In genomic region chr6:5752617-5753016, GRCm38 (mm10) we compare ENCODE assay signal across 18 mouse cellular contexts. TPM values are rescaled to one million over a fixed set of nuclear protein-coding genes. Genes with fewer than 3 reads are reported as not detected.
DNase-seq lines count a peak whose midpoint lies in the region; ATAC-seq and TF ChIP-seq lines count a peak whose summit lies in the region.
"Had no signal": no experiment of that assay in that cellular context is flagged by ENCODE, and none has a peak within 500 bp of the region (broad histone marks: within the 10 kb centered on the region; RNA-seq: fewer than 3 reads in every experiment).

No protein-coding gene starts in this region.

- no peaks in the 10 kb centered on the region for H3K4me1 ChIP-seq in neural tube, embryonic 11.5 days (ENCODE audit: control insufficient read depth, insufficient read depth, low read length)
- H3K4me1 ChIP-seq in hindbrain, embryonic 12.5 days = peaks cover 4% of the 10 kb centered on the region; the same call in 1 of the 2 replicates
- no peaks in the 10 kb centered on the region for H3K4me1 ChIP-seq in midbrain, postnatal 0 days (ENCODE audit: insufficient read depth, low read length)
- H3K4me1 ChIP-seq: kidney, embryonic 15.5 days; stomach, embryonic 15.5 days had no signal

- intact Hi-C loops in heart, postnatal 36 days (cut with DNase I) = no loop called here

- H3K27me3 ChIP-seq in neural tube, embryonic 11.5 days (ENCODE audit: control insufficient read depth, insufficient read depth, low read length) = no peaks in the 10 kb centered on the region
- H3K27me3 ChIP-seq in hindbrain, embryonic 12.5 days = no peaks in the 10 kb centered on the region
- H3K27me3 ChIP-seq in midbrain, postnatal 0 days (ENCODE audit: insufficient read depth, low read length) = no peaks in the 10 kb centered on the region
- H3K27me3 ChIP-seq: heart, embryonic 12.5 days; kidney, embryonic 15.5 days; midbrain, embryonic 12.5 days; stomach, embryonic 15.5 days had no signal

- no peaks in the 10 kb centered on the region for H3K36me3 ChIP-seq in neural tube, embryonic 11.5 days (ENCODE audit: control insufficient read depth, insufficient read depth, low read length)
- no peaks in the 10 kb centered on the region for H3K36me3 ChIP-seq in hindbrain, embryonic 12.5 days
- no peaks in the 10 kb centered on the region for H3K36me3 ChIP-seq in midbrain, postnatal 0 days (ENCODE audit: insufficient read depth, low read length)
- H3K36me3 ChIP-seq: heart, embryonic 12.5 days; kidney, embryonic 15.5 days; midbrain, embryonic 12.5 days; stomach, embryonic 15.5 days had no signal

- 70% methylated on average over 5 of the region's 5 CpGs for WGBS in neural tube, embryonic 11.5 days
- WGBS in hindbrain, embryonic 12.5 days = 59% methylated on average over 5 of the region's 5 CpGs
- WGBS in midbrain, postnatal 0 days = 45% methylated on average over 5 of the region's 5 CpGs

- H3K9ac ChIP-seq in neural tube, embryonic 11.5 days (ENCODE audit: low read length) = no peak overlapping the region
- no peak overlapping the region for H3K9ac ChIP-seq in hindbrain, embryonic 12.5 days
- no peak overlapping the region for H3K9ac ChIP-seq in midbrain, postnatal 0 days (replicated peaks; ENCODE audit: low read length, poor library complexity, severe bottlenecking)
- H3K9ac ChIP-seq: heart, embryonic 12.5 days; kidney, embryonic 15.5 days; midbrain, embryonic 12.5 days; stomach, embryonic 15.5 days had no signal

- H3K27ac ChIP-seq in neural tube, embryonic 11.5 days (ENCODE audit: low read depth, low read length) = no peak overlapping the region
- H3K27ac ChIP-seq in hindbrain, embryonic 12.5 days = no peak overlapping the region
- no peak overlapping the region for H3K27ac ChIP-seq in midbrain, postnatal 0 days (ENCODE audit: low read depth, low read length)
- H3K27ac ChIP-seq: kidney, embryonic 15.5 days; midbrain, embryonic 12.5 days; stomach, embryonic 15.5 days had no signal

- no peak overlapping the region for H3K4me2 ChIP-seq in neural tube, embryonic 11.5 days (ENCODE audit: low read depth)
- no peak overlapping the region for H3K4me2 ChIP-seq in hindbrain, embryonic 12.5 days (replicated peaks)
- H3K4me2 ChIP-seq in midbrain, postnatal 0 days (ENCODE audit: low read depth, low read length, poor library complexity, severe bottlenecking) = no peak overlapping the region
- H3K4me2 ChIP-seq: heart, embryonic 12.5 days; kidney, embryonic 15.5 days; liver, embryonic 11.5 days; midbrain, embryonic 12.5 days; stomach, embryonic 15.5 days had no signal

- ATAC-seq in neural tube, embryonic 11.5 days (ENCODE audit: insufficient read depth, low FRiP score, low TSS enrichment) = 0 out of 2 replicates have a peak, but pooled peaks have one; percentile 49
- ATAC-seq in hindbrain, embryonic 12.5 days (ENCODE audit: low FRiP score) = peak; percentile 58; the same call in 1 of the 2 replicates
- ATAC-seq in midbrain, postnatal 0 days (ENCODE audit: low FRiP score) = no peak
- no peak for ATAC-seq in megakaryocyte, adult 5-6 weeks (ENCODE audit: poor library complexity, severe bottlenecking)
- ATAC-seq: intestine, embryonic 16.5 days had no signal

- H3K9me3 ChIP-seq in neural tube, embryonic 11.5 days (ENCODE audit: control insufficient read depth, low read length) = no peaks in the 10 kb centered on the region
- H3K9me3 ChIP-seq in hindbrain, embryonic 12.5 days (replicated peaks) = no peaks in the 10 kb centered on the region
- no peaks in the 10 kb centered on the region for H3K9me3 ChIP-seq in midbrain, postnatal 0 days (ENCODE audit: low read length)
- H3K9me3 ChIP-seq: heart, embryonic 12.5 days; kidney, embryonic 15.5 days; midbrain, embryonic 12.5 days; stomach, embryonic 15.5 days had no signal

- H3K4me3 ChIP-seq in neural tube, embryonic 11.5 days (ENCODE audit: low read depth, low read length) = no peak overlapping the region
- H3K4me3 ChIP-seq in hindbrain, embryonic 12.5 days = no peak overlapping the region
- H3K4me3 ChIP-seq in midbrain, postnatal 0 days (ENCODE audit: low read depth, low read length) = no peak overlapping the region
- H3K4me3 ChIP-seq: heart, embryonic 12.5 days; kidney, embryonic 15.5 days; midbrain, embryonic 12.5 days; stomach, embryonic 15.5 days had no signal

- DNase-seq in heart, adult 11 months = peak; percentile 39
- DNase-seq in heart, postnatal 36 days = no peak
- DNase-seq in neural tube, embryonic 11.5 days (ENCODE audit: low spot score) = no peak
- DNase-seq in neural tube, embryonic 10.5 days (ENCODE audit: extremely low spot score, low spot score) = no peak
- peak; percentile 28 for DNase-seq in midbrain, postnatal 0 days (ENCODE audit: low spot score)
- no peak for DNase-seq in layer of hippocampus, postnatal 36 days
- DNase-seq: B cell, adult 2 months; cerebellum, adult 2 months; lung, postnatal 36 days had no signal

- no peak for TF ChIP-seq CTCF in midbrain, postnatal 0 days (IDR thresholded peaks at IDR 0.05)

RNA-seq across cellular contexts. Expression of gene Dync1i1, which starts 27.2 kb away (rescaled TPM):
- total RNA-seq in heart, postnatal 36 days (2021) = under 1 TPM; 0.46 to 0.47 TPM
- 10.1 and 11.5 TPM in 2 replicates for polyA plus RNA-seq in neural tube, embryonic 11.5 days (2014; fragmentation: Nextera tagmentation; extraction: Ambion mirVana)
- polyA plus RNA-seq in hindbrain, embryonic 12.5 days (2016; fragmentation: Nextera tagmentation; extraction: Ambion mirVana) = 4.5 and 7.2 TPM in 2 replicates
- 62.0 and 64.0 TPM in 2 replicates for total RNA-seq in midbrain, postnatal 0 days (2014; rRNA removed)
- polyA plus RNA-seq in midbrain, postnatal 0 days (2015; fragmentation: Nextera tagmentation; extraction: Ambion mirVana) = 73.1 and 75.2 TPM in 2 replicates
- total RNA-seq in megakaryocyte, adult 5-6 weeks (2015) = not detected in 2 replicates
- total RNA-seq in megakaryocyte, adult 5-6 weeks (2017) = not detected in 2 replicates
- 100 to 1,000 TPM; 146 to 151 TPM for total RNA-seq in layer of hippocampus, postnatal 36 days (2021)
- total RNA-seq: neutrophil, adult 5-6 weeks had no signal

Comparison
In these comparisons a context has a peak if more than half of its experiments do, and no peak if none do; other contexts are left out.
1. DNase-seq: peak in heart, adult 11 months (single experiment) and midbrain, postnatal 0 days (single experiment); none in heart, postnatal 36 days (0 of 2), neural tube, embryonic 11.5 days (single experiment), neural tube, embryonic 10.5 days (single experiment) and layer of hippocampus, postnatal 36 days (0 of 2).
2. ATAC-seq: peak in neural tube, embryonic 11.5 days (single experiment) and hindbrain, embryonic 12.5 days (single experiment); none in midbrain, postnatal 0 days (single experiment) and megakaryocyte, adult 5-6 weeks (single experiment).
3. RNA of gene Dync1i1, which starts 27.2 kb away (total RNA-seq): 146 to 151 TPM in layer of hippocampus, postnatal 36 days and 62.0 to 64.0 TPM in midbrain, postnatal 0 days; 0.46 to 0.47 TPM in heart, postnatal 36 days and not detected in megakaryocyte, adult 5-6 weeks; every median in the first group is over 10 times any median in the second.